Mouse (Mus musculus) forebrain, postnatal 0 days (tissue): ENCODE measurements around the gene Dmrtb1. TPM values are rescaled to one million over a fixed set of nuclear protein-coding genes. Genes with fewer than 3 reads are reported as not detected.
A peak's percentile ranks its signal among the peaks of the same experiment; 100 is the strongest.

ENCODE experiments used
- ATAC-seq: fragments of 200-750 bp; cut with Nextera tagmentation; 2 replicates; pipeline ENCODE4 v1.8.0; 2017; ENCODE audit warnings: mild to moderate bottlenecking, moderate library complexity
- DNase-seq: peaks from one replicate; pipeline ENCODE4 v3.0.0-alpha.2; 2015
- H3K27ac ChIP-seq: fragments of 300-500 bp; sonication (generic); 2 replicates; pipeline ENCODE4 v1.5.1; 2014; ENCODE audit warnings: low read depth, mild to moderate bottlenecking, antibody characterized with exemption, low read length, moderate library complexity, mixed read lengths
- H3K27me3 ChIP-seq: fragments of 300-500 bp; sonication (generic); 2 replicates; pipeline ENCODE4 v1.6.1; 2014; ENCODE audit warnings: mild to moderate bottlenecking, low read length, mixed read lengths; ENCODE audit not compliant: insufficient read depth
- H3K36me3 ChIP-seq: fragments of 300-500 bp; sonication (generic); 2 replicates; pipeline ENCODE4 v1.6.1; 2014; ENCODE audit warnings: mild to moderate bottlenecking, moderate library complexity; ENCODE audit not compliant: insufficient read depth
- H3K4me1 ChIP-seq: fragments of 300-500 bp; sonication (generic); 2 replicates; pipeline ENCODE4 v1.6.1; 2014; ENCODE audit warnings: antibody characterized with exemption; ENCODE audit not compliant: insufficient read depth
- H3K4me2 ChIP-seq: fragments of 300-500 bp; sonication (generic); 2 replicates; pipeline ENCODE4 v1.6.1; 2014; ENCODE audit warnings: low read depth, mild to moderate bottlenecking, moderate library complexity
- H3K4me3 ChIP-seq: fragments of 300-500 bp; sonication (generic); 2 replicates; pipeline ENCODE4 v1.5.1; 2014; ENCODE audit warnings: low read depth, low read length, mixed read lengths
- H3K9ac ChIP-seq: fragments of 300-500 bp; sonication (generic); 2 replicates; pipeline ENCODE4 v1.6.1; 2014; ENCODE audit warnings: mild to moderate bottlenecking
- H3K9me3 ChIP-seq: fragments of 300-500 bp; sonication (generic); 2 replicates; pipeline ENCODE4 v1.6.1; 2016; ENCODE audit warnings: low read length
- CTCF ChIP-seq: sonication (generic); IDR thresholded peaks from 2 replicates; pipeline ENCODE4 v1.5.1; 2016; ENCODE audit warnings: antibody characterized with exemption, control low read depth, low read depth
- WGBS: fragments of 180-500 bp; shearing (Covaris S2); extraction: QIAGEN DNeasy Blood & Tissue Kit; methylation state at CpG from one replicate; pipeline ENCODE4 v1.1.7; 2014; 5-methylcytosine and 5-hydroxymethylcytosine counted together
- polyA plus RNA-seq: library from polyadenylated mRNA; unstranded; fragments of >200 nt; fragmentation: Nextera tagmentation; extraction: Ambion mirVana; gene quantifications from 2 replicates; pipeline ENCODE4 v1.2.1, GENCODE M21; 2015
- total RNA-seq: library from RNA; depleted of rRNA; stranded (reverse); fragments of >200 nt; gene quantifications from 2 replicates; pipeline ENCODE4 v1.2.3, GENCODE M21; 2014

Gene Dmrtb1
- total and polyA plus RNA-seq, 2 experiments from 2014 or later: 14.0 to 21.7 TPM

DNA sequence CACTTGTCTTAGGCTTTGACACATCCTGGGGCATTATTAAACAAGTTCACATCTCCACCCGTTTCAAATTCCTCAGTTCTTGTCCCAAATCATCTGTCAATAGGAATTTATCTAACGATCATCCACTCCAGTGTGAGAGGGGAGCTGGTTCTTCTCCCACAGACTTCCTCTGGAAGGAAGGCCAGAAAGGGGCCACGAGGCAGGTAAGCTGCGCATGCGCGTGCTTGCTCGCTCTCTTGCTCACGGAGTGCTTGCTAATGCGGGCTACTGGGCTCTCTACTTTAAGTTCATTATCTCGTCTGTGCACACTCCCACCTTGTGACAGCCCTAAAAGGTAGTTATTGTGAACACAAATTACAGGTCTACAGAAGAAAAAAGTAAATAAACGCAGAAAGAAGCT, 17.6 kb upstream of the Dmrtb1 start:
- H3K4me2 ChIP-seq: no peak overlapping the region
- 79% methylated on average over 11 of the region's 11 CpGs for WGBS
- H3K4me1 ChIP-seq: no peaks in the 10 kb centered on the region
- no peak overlapping the region for H3K4me3 ChIP-seq
- H3K9ac ChIP-seq: no peak overlapping the region
- H3K27me3 ChIP-seq: no peaks in the 10 kb centered on the region
- 0 out of 2 replicates have a peak, but pooled peaks cover 3% of the 10 kb centered on the region for H3K9me3 ChIP-seq
- no peak for TF ChIP-seq CTCF
- no peak overlapping the region for H3K27ac ChIP-seq
- ATAC-seq (no peak), DNase-seq (no peak)
- H3K36me3 ChIP-seq: no peaks in the 10 kb centered on the region

DNA sequence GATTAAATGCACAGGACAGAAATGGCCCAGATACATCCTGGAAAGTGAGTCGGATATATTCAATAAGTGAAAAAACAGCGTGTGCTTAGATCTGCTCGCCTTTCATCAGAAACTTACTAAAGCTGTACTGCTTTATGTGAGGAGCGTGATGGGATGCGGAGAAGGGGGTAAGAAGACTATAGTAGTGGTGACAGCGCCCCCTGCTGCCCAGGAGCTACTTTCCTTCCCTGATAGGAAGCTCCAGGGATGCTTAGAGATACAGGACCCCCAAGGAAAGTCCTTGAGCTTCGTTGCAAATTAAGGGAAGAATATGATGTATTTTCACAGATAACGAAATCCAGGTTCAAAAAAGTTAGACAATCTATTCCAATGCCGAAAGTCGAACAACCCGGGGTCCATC, 17.1 kb upstream of the Dmrtb1 start:
- Histone ChIP-seq H3K4me1 (no peaks in the 10 kb centered on the region), H3K36me3 (no peaks in the 10 kb centered on the region), H3K9me3 (0 out of 2 replicates have a peak, but pooled peaks cover 3% of the 10 kb centered on the region), H3K27me3 (no peaks in the 10 kb centered on the region), H3K4me3 (no peak overlapping the region), H3K9ac (no peak overlapping the region), H3K27ac (no peak overlapping the region), H3K4me2 (no peak overlapping the region)
- DNase-seq: peak; percentile 65
- peak; percentile 64 for ATAC-seq
- WGBS: 32% methylated on average over 11 of the region's 11 CpGs
- TF ChIP-seq CTCF: peak; percentile 73

DNA sequence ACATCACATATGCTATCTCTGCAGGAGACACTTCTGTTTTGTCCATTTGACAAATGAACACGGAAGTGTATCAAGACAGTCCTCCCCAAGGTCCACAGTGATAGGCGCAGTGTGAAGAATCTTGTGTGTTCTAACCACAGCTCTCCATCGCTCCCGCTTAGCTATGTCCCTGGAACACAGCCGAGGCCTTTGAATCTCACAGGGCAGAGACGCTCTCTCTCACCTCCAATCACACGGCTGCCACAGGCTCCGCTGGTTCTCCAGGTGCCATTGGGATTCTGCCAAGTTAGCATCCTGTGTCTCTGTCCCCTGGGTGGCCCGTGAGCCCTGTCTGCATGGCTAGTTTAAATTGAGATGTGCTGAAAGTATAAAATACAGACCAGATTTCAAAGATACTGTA, 15.2 kb upstream of the Dmrtb1 start:
- no peak for DNase-seq
- H3K4me2 ChIP-seq: no peak overlapping the region
- H3K27ac ChIP-seq: no peak overlapping the region
- no peaks in the 10 kb centered on the region for H3K36me3 ChIP-seq
- H3K27me3 ChIP-seq: no peaks in the 10 kb centered on the region
- H3K4me3 ChIP-seq: no peak overlapping the region
- 79% methylated on average over 9 of the region's 9 CpGs for WGBS
- TF ChIP-seq CTCF: no peak
- H3K9me3 ChIP-seq: 0 out of 2 replicates have a peak, but pooled peaks cover 2% of the 10 kb centered on the region
- H3K4me1 ChIP-seq: no peaks in the 10 kb centered on the region
- H3K9ac ChIP-seq: no peak overlapping the region
- no peak for ATAC-seq

DNA sequence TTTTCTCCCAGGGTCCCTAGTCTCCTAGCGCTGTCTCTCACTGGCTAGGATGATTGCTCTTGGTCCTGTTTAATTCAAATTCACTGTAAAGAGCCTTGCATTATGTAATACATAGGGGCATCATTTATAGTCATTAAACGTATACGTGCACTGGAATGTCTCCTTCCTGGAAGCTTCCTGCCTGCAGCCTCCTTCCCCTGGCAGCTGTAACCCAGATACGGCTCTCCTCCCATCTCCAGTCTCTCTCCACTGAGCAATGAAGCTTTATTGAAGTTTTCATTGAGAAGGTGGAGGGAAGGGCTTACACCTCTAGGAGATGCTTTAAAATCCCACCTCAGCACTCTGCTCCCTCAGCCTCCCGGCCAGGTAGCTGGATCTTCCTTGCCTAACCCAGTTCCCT, 9.8 kb upstream of the Dmrtb1 start:
- H3K4me2 ChIP-seq: no peak overlapping the region
- no peaks in the 10 kb centered on the region for H3K4me1 ChIP-seq
- no peak overlapping the region for H3K27ac ChIP-seq
- H3K36me3 ChIP-seq: no peaks in the 10 kb centered on the region
- H3K9me3 ChIP-seq: no peaks in the 10 kb centered on the region
- no peak for TF ChIP-seq CTCF
- ATAC-seq (no peak), DNase-seq (no peak)
- H3K4me3 ChIP-seq: no peak overlapping the region
- WGBS: 64% methylated on average over 5 of the region's 5 CpGs
- H3K27me3 ChIP-seq: no peaks in the 10 kb centered on the region
- no peak overlapping the region for H3K9ac ChIP-seq

DNA sequence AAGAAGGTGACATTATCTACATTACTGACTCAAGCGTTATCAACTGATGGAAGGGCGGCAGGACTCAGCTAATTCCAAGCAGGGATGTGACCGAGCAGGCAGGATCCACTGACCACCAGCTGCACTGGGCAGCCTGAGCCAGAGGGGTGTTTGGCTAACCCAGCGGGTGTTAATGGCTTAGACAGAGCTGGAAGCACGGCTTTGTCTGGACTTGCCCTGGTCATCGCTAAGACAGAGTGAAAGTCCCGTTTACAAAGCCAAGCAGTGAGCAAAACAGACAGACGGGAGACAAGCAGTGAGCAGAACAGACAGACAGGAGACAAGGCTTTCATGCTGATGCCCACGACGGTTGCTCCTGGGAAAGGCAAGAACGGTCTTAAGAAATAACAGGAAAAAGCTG, 4.2 kb upstream of the Dmrtb1 start:
- no peak overlapping the region for H3K4me2 ChIP-seq
- no peak overlapping the region for H3K4me3 ChIP-seq
- ATAC-seq (no peak), DNase-seq (no peak)
- no peaks in the 10 kb centered on the region for H3K4me1 ChIP-seq
- H3K36me3 ChIP-seq: no peaks in the 10 kb centered on the region
- H3K27me3 ChIP-seq: no peaks in the 10 kb centered on the region
- no peaks in the 10 kb centered on the region for H3K9me3 ChIP-seq
- no peak for TF ChIP-seq CTCF
- no peak overlapping the region for H3K9ac ChIP-seq
- WGBS: 12% methylated on average over 11 of the region's 11 CpGs
- H3K27ac ChIP-seq: no peak overlapping the region

DNA sequence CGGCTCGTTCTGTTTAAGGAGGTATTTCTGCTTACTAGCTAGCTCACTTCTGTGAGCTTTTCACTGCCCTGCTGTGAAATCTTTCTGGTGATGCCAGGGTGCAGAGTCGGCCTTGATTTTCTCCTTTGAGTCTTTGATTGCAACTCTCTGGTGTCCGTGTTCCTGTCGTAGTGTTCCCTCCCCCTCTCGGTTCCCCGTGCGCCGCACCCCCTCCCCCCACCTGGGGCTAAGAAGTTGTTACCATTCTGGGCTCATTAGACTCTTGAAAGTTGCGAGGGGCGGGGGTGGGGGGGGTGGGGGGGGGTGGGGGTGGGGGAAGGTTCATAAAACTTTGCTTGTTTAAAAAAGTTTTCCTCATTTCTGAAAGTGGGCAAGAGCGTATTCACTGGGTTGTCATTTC, 3.1 kb upstream of the Dmrtb1 start:
- no peak overlapping the region for H3K9ac ChIP-seq
- 27% methylated on average over 12 of the region's 12 CpGs for WGBS
- DNase-seq (no peak), ATAC-seq (no peak)
- H3K4me2 ChIP-seq: no peak overlapping the region
- H3K27me3 ChIP-seq: no peaks in the 10 kb centered on the region
- H3K36me3 ChIP-seq: no peaks in the 10 kb centered on the region
- no peaks in the 10 kb centered on the region for H3K9me3 ChIP-seq
- no peaks in the 10 kb centered on the region for H3K4me1 ChIP-seq
- H3K27ac ChIP-seq: no peak overlapping the region
- TF ChIP-seq CTCF: no peak
- H3K4me3 ChIP-seq: no peak overlapping the region

DNA sequence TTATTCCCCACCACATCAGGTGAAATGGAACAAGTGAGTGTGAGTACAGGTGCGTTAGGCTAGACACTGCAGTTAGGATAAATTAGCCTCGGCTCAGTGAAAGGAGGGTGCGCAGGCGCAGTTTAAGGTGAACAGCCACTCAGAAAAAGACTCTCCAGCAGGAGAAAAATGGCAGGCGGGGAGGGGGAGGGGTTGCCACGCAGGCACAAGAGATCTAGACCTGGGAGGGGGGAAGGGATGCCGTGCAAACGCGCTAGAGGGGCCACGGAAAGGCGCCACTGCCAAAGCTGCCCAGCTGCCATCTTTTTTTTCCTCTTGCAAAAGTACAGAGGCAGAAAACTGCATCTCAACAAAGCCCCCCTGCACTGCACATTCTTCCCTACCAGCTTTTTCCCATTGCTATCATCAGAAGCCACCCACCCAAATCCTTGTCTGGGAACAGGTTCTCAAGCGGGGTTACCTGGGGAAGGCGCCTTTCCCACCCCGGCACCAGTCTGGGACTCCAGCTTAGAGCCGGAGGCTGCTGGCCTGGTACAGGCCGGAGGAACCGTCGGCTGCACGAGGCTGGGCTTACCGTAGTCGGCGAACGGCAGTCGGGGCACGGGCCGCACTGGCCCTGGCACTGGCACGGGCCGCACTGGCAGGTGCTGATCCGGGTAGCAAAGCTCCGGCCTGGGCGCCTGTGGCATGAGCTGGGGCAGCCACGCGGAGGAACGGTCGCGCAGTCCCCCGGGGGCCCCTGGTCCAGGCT, 849 bp downstream of the Dmrtb1 start:
- Histone ChIP-seq H3K9me3 (no peaks in the 10 kb centered on the region), H3K4me2 (no peak overlapping the region), H3K9ac (no peak overlapping the region), H3K36me3 (no peaks in the 10 kb centered on the region), H3K27ac (no peak overlapping the region), H3K27me3 (no peaks in the 10 kb centered on the region), H3K4me3 (no peak overlapping the region), H3K4me1 (0 out of 2 replicates have a peak, but pooled peaks cover 6% of the 10 kb centered on the region)
- 91% methylated on average over 37 of the region's 37 CpGs for WGBS
- ATAC-seq: no peak
- DNase-seq: no peak
- no peak for TF ChIP-seq CTCF
